Mouse (Mus musculus) thymus, adult 2 months (tissue): ENCODE measurements at regions not wholly inside any gene's neighbourhood (a gene's known extent, or its start where the extent isn't known, plus 50 kb on each side); places are given as distances from the start of the nearest gene placed in this dataset.

Experiments
- DNase-seq: peaks from one replicate; pipeline ENCODE4 v3.0.0; 2021
- H3K27ac ChIP-seq: fragments of 200-500 bp; 2 replicates; pipeline ENCODE4 v1.5.1; 2012; ENCODE audit warnings: low read length, control low read depth; ENCODE audit not compliant: control insufficient read depth, insufficient read depth
- H3K27me3 ChIP-seq: fragments of 200-500 bp; 2 replicates; pipeline ENCODE4 v1.6.1; 2012; ENCODE audit warnings: mild to moderate bottlenecking, low read length, moderate library complexity, mixed read lengths; ENCODE audit not compliant: control insufficient read depth, insufficient read depth
- H3K36me3 ChIP-seq: fragments of 200-500 bp; 2 replicates; pipeline ENCODE4 v1.6.1; 2012; ENCODE audit warnings: mild to moderate bottlenecking, low read length, moderate library complexity; ENCODE audit not compliant: control insufficient read depth, insufficient read depth
- H3K4me1 ChIP-seq: fragments of 200-500 bp; replicated peaks from 2 replicates; pipeline ENCODE4 v1.6.1; 2012; ENCODE audit warnings: low read length; ENCODE audit not compliant: control insufficient read depth, insufficient read depth
- H3K4me3 ChIP-seq: fragments of 200-500 bp; 2 replicates; pipeline ENCODE4 v1.5.1; 2012; ENCODE audit warnings: mild to moderate bottlenecking, low read length, control low read depth, moderate library complexity; ENCODE audit not compliant: control insufficient read depth, insufficient read depth
- CTCF ChIP-seq: fragments of 200-500 bp; IDR thresholded peaks from 2 replicates; pipeline ENCODE4 v1.5.1; 2012; ENCODE audit warnings: mild to moderate bottlenecking, control low read depth, low read length, moderate library complexity, borderline replicate concordance; ENCODE audit not compliant: control insufficient read depth, poor library complexity, insufficient read depth; ENCODE audit errors: extremely low read depth
- POLR2A ChIP-seq: fragments of 200-500 bp; IDR thresholded peaks from 2 replicates; pipeline ENCODE4 v1.6.1; 2012; ENCODE audit warnings: mild to moderate bottlenecking, low read length, control low read depth, moderate library complexity; ENCODE audit not compliant: control insufficient read depth, poor library complexity, insufficient read depth; ENCODE audit errors: extremely low read depth
- WGBS: fragments of 180-500 bp; shearing (Covaris S2); methylation state at CpG from one replicate; pipeline ENCODE4 v1.1.7; 2018; 5-methylcytosine and 5-hydroxymethylcytosine counted together

DNA sequence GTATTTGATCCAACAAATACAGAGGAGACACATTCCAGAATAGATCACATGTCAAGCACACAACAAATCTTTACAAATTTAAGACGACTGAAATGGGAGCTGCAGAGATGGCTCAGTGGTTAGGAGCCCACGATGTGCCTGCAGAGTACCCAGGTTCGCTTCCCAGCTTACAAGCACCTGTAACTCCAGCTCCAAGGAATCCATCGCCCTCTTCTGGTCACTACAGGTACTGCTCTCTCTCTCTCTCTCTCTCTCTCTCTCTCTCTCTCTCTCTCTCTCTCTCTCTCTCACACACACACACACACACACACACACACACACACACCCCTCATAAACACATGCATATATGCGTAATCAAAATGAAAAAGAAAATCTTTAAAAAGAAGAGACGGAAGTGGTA lies 74.3 kb upstream of the Exoc4 start:
- peak; percentile 17 for DNase-seq
- 59% methylated on average over 6 of the region's 6 CpGs for WGBS
- no peaks in the 10 kb centered on the region for H3K36me3 ChIP-seq
- H3K27ac ChIP-seq = no peak overlapping the region
- no peaks in the 10 kb centered on the region for H3K4me1 ChIP-seq
- no peak overlapping the region for H3K4me3 ChIP-seq
- TF ChIP-seq POLR2A (no peak), CTCF (no peak)
- H3K27me3 ChIP-seq = no peaks in the 10 kb centered on the region

DNA sequence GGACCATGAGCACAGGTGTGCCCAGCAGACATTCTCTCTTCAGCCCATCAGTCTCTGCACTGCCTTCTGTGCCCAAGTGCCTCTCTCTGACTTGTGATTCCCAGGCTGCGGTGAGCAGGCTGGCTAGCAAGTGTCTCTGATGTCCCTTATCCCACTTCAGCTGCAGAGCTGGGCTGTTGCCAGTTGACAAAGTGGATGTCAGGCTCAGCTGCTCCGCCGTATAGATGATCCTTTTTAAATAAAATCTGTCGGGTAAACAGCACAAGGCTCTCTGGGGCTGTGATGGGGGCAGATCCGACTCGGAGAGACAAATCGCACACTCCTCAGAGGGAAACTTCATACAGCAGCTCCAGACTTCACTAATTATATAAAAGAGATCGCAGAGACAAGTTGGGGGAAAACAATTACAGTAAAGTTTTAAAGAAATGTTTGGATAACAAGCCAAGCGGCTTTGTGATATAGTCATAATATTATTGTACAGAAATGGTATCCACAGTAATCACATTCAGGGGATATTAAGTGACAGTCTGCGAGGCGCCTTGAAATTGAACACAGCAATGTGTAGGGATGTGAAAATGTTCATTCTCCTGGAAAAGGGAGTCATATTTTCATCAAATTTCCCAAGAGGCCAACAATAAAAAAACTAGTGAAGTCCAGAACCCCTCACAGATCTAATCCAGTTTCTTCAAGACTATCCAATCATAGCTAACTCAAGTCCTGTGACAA lies 59.2 kb upstream of the Exoc4 start:
- Histone ChIP-seq H3K4me1 (no peaks in the 10 kb centered on the region), H3K27me3 (no peaks in the 10 kb centered on the region), H3K36me3 (no peaks in the 10 kb centered on the region), H3K27ac (no peak overlapping the region), H3K4me3 (no peak overlapping the region)
- no peak for DNase-seq
- no peak for TF ChIP-seq CTCF
- no peak for TF ChIP-seq POLR2A
- 86% methylated on average over 11 of the region's 11 CpGs for WGBS

DNA sequence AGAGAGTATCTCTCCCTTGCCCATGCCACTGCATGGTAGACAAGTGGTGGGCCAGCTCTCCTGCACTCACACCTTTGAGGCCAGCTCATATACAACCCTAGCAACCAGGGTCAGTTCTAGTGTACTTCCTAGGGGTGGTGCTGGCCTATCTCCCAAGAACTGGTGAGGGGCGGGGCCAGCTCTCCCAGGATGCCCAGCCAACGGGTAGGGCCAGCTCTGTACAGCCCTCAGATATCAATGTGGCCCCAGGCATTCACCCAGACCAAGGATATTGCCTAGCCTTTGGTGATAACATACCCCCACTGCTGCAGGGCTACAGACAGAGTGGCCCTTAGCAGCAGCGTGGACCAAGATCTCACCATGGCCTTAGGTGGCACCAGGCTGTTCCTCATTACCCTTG lies 55.1 kb upstream of the Exoc4 start:
- no peak overlapping the region for H3K27ac ChIP-seq
- H3K27me3 ChIP-seq = no peaks in the 10 kb centered on the region
- DNase-seq = no peak
- 87% methylated on average over 3 of the region's 3 CpGs for WGBS
- no peaks in the 10 kb centered on the region for H3K36me3 ChIP-seq
- H3K4me1 ChIP-seq = no peaks in the 10 kb centered on the region
- no peak for TF ChIP-seq CTCF
- TF ChIP-seq POLR2A = no peak
- H3K4me3 ChIP-seq = no peak overlapping the region
